Mouse (Mus musculus) lung, adult 2 months (tissue): Measurements from ENCODE around the gene Alx3.

Experiments
- CTCF ChIP-seq: fragments of 200-500 bp; IDR thresholded peaks from 2 replicates; pipeline ENCODE4 v1.5.1; 2011; ENCODE audit warnings: mild to moderate bottlenecking, low read length, control low read depth; ENCODE audit not compliant: insufficient read depth
- POLR2A ChIP-seq: fragments of 200-500 bp; IDR thresholded peaks from 2 replicates; pipeline ENCODE4 v1.6.1; 2011; ENCODE audit warnings: low read depth, mild to moderate bottlenecking, control low read depth, low read length, borderline replicate concordance; ENCODE audit errors: extremely low read depth

DNA sequence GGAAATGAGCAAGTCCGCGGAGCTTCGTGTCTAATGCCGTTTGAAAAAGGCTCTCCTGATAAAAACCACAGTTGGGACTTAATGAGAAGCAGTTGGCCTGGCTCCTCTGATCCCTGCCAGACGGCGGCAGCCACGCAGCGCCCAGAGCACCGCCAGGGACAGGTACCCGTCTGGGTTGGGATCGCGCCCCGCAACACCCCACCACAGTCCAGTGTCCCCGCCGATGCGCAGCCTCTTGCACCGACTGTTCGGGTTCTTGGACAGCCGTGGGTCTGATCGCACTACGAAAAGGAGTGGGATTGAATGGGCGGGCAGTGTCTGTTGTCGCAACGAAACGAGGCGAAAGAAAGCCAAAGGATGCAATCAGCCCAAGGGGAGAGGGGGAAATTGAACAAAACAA is 1.7 kb downstream of the Alx3 start:
- TF ChIP-seq CTCF (no peak), POLR2A (no peak)
